Mouse (Mus musculus) urinary bladder, adult 18-20 months (tissue): ENCODE measurements around the gene Birc7.

Experiments used
- DNase-seq, 2 experiments: peaks; one replicate each; pipeline ENCODE4 v3.0.0; 2022; ENCODE audit warnings: low spot score in 2 of 2, mixed read lengths in 2 of 2

The Birc7 gene

GRCm38 (mm10) chr2:180928723-180929122 lies at the start of gene Birc7:
Gene Birc7 (plus strand): TSS chr2:180929023.
- no peak for DNase-seq

- DNase-seq, result no peak
Measured at GRCm38 (mm10) chr2:180879365-180880067, 49.3 kb upstream of the Birc7 start.

- no peak for DNase-seq
Measured at GRCm38 (mm10) chr2:180881281-180881680, 47.5 kb upstream of the Birc7 start.

GRCm38 (mm10) chr2:180885270-180885669 lies 43.6 kb upstream of the Birc7 start:
- no peak for DNase-seq

- DNase-seq, result no peak
Measured at GRCm38 (mm10) chr2:180889271-180889920, 39.4 kb upstream of the Birc7 start.

GRCm38 (mm10) chr2:180889921-180890280 lies 38.9 kb upstream of the Birc7 start:
- DNase-seq, result no peak

- no peak for DNase-seq
Measured at GRCm38 (mm10) chr2:180890422-180891074, 38.3 kb upstream of the Birc7 start.

- no peak for DNase-seq
Measured at GRCm38 (mm10) chr2:180891075-180891834, 37.6 kb upstream of the Birc7 start.

- no peak for DNase-seq
Measured at GRCm38 (mm10) chr2:180891835-180892323, 36.9 kb upstream of the Birc7 start.

- no peak for DNase-seq
Measured at GRCm38 (mm10) chr2:180892841-180893521, 35.8 kb upstream of the Birc7 start.

- DNase-seq, result no peak
Measured at GRCm38 (mm10) chr2:180893537-180894028, 35.2 kb upstream of the Birc7 start.

GRCm38 (mm10) chr2:180894029-180894623 lies 34.7 kb upstream of the Birc7 start:
- peak; percentile 26 to 39 for DNase-seq

GRCm38 (mm10) chr2:180894734-180895133 lies 34.1 kb upstream of the Birc7 start:
- no peak for DNase-seq

- DNase-seq, result no peak
Measured at GRCm38 (mm10) chr2:180895321-180895720, 33.5 kb upstream of the Birc7 start.

- DNase-seq, result no peak
Measured at GRCm38 (mm10) chr2:180895837-180896525, 32.8 kb upstream of the Birc7 start.

GRCm38 (mm10) chr2:180896819-180897625 lies 31.8 kb upstream of the Birc7 start:
- no peak for DNase-seq

- DNase-seq, result no peak
Measured at GRCm38 (mm10) chr2:180897857-180898256, 31.0 kb upstream of the Birc7 start.

GRCm38 (mm10) chr2:180902086-180902485 lies 26.7 kb upstream of the Birc7 start:
- DNase-seq, result no peak

- no peak for DNase-seq
Measured at GRCm38 (mm10) chr2:180904435-180905208, 24.2 kb upstream of the Birc7 start.
